Mouse (Mus musculus) lung, adult 2 months (tissue): ENCODE measurements around the gene Susd1. TPM values are rescaled to one million over a fixed set of nuclear protein-coding genes. Genes with fewer than 3 reads are reported as not detected.

Experiments used
- DNase-seq: peaks from one replicate; pipeline ENCODE4 v3.0.0; 2022
- H3K4me1 ChIP-seq: fragments of 200-500 bp; 2 replicates; pipeline ENCODE4 v1.6.1; 2011; ENCODE audit warnings: low read length; ENCODE audit not compliant: control insufficient read depth, insufficient read depth
- H3K4me3 ChIP-seq: fragments of 200-500 bp; replicated peaks from 2 replicates; pipeline ENCODE3; 2011; ENCODE audit warnings: low read depth, mild to moderate bottlenecking, control low read depth, low read length; ENCODE audit errors: extremely low read depth
- CTCF ChIP-seq: fragments of 200-500 bp; IDR thresholded peaks from 2 replicates; pipeline ENCODE4 v1.5.1; 2011; ENCODE audit warnings: mild to moderate bottlenecking, low read length, control low read depth; ENCODE audit not compliant: insufficient read depth
- POLR2A ChIP-seq: fragments of 200-500 bp; IDR thresholded peaks from 2 replicates; pipeline ENCODE4 v1.6.1; 2011; ENCODE audit warnings: low read depth, mild to moderate bottlenecking, control low read depth, low read length, borderline replicate concordance; ENCODE audit errors: extremely low read depth
- WGBS: fragments of 180-500 bp; shearing (Covaris S2); methylation state at CpG from one replicate; pipeline ENCODE4 v1.1.7; 2018; 5-methylcytosine and 5-hydroxymethylcytosine counted together
- polyA plus RNA-seq: library from polyadenylated mRNA; depleted of rRNA; stranded (reverse); fragments of >200 nt; gene quantifications from 2 replicates; pipeline ENCODE4 v1.2.3, GENCODE M21; 2012

The Susd1 gene
- polyA plus RNA-seq, 1 experiment, result 3.1 TPM

GRCm38 (mm10) chr4:59411153-59411552, 27.3 kb downstream of the Susd1 start:
- no peak for DNase-seq
- TF ChIP-seq POLR2A (no peak), CTCF (no peak)
- Histone ChIP-seq H3K4me3 (no peak overlapping the region), H3K4me1 (no peaks in the 10 kb centered on the region; the same call in 1 of the 2 replicates)
- 87% methylated on average over 9 of the region's 9 CpGs for WGBS

GRCm38 (mm10) chr4:59407766-59408165, 30.7 kb downstream of the Susd1 start:
- DNase-seq, result no peak
- no peak for TF ChIP-seq POLR2A
- no peak for TF ChIP-seq CTCF
- H3K4me1 ChIP-seq, result no peaks in the 10 kb centered on the region; the same call in 1 of the 2 replicates
- 57% methylated on average over 4 of the region's 4 CpGs for WGBS
- H3K4me3 ChIP-seq, result no peak overlapping the region

- WGBS, result 36% methylated on average over 6 of the region's 6 CpGs
- no peak for DNase-seq
- no peak overlapping the region for H3K4me3 ChIP-seq
- TF ChIP-seq CTCF (no peak), POLR2A (no peak)
- H3K4me1 ChIP-seq, result peaks cover 1% of the 10 kb centered on the region; the same call in 1 of the 2 replicates
Observed at GRCm38 (mm10) chr4:59404375-59404774, 34.1 kb downstream of the Susd1 start.

GRCm38 (mm10) chr4:59400931-59401330, 37.5 kb downstream of the Susd1 start:
- DNase-seq, result no peak
- Histone ChIP-seq H3K4me3 (no peak overlapping the region), H3K4me1 (peaks cover 3% of the 10 kb centered on the region; the same call in 1 of the 2 replicates)
- TF ChIP-seq POLR2A (no peak), CTCF (no peak)
- WGBS, result 93% methylated on average over 10 of the region's 10 CpGs

GRCm38 (mm10) chr4:59399343-59399742, 39.1 kb downstream of the Susd1 start:
- no peak for DNase-seq
- WGBS, result 51% methylated on average over 4 of the region's 4 CpGs
- H3K4me1 ChIP-seq, result peaks cover 3% of the 10 kb centered on the region; the same call in 1 of the 2 replicates
- TF ChIP-seq POLR2A, result no peak
- TF ChIP-seq CTCF, result no peak
- no peak overlapping the region for H3K4me3 ChIP-seq

GRCm38 (mm10) chr4:59395528-59395927, 42.9 kb downstream of the Susd1 start:
- TF ChIP-seq POLR2A, result no peak
- TF ChIP-seq CTCF, result no peak
- WGBS, result 83% methylated on average over 2 of the region's 2 CpGs
- Histone ChIP-seq H3K4me1 (peaks cover 3% of the 10 kb centered on the region; the same call in 1 of the 2 replicates), H3K4me3 (no peak overlapping the region)
- DNase-seq, result no peak

GRCm38 (mm10) chr4:59394155-59394554, 44.3 kb downstream of the Susd1 start:
- Histone ChIP-seq H3K4me3 (no peak overlapping the region), H3K4me1 (no peaks in the 10 kb centered on the region)
- DNase-seq, result no peak
- TF ChIP-seq CTCF (no peak), POLR2A (no peak)
- WGBS, result 100% methylated on average over 2 of the region's 2 CpGs

GRCm38 (mm10) chr4:59388447-59389030, 49.9 kb downstream of the Susd1 start:
- TF ChIP-seq POLR2A (no peak), CTCF (no peak)
- 46% methylated on average over 13 of the region's 13 CpGs for WGBS
- H3K4me3 ChIP-seq, result no peak overlapping the region
- no peaks in the 10 kb centered on the region for H3K4me1 ChIP-seq
- no peak for DNase-seq

GRCm38 (mm10) chr4:59387387-59388210, 50.8 kb downstream of the Susd1 start:
- TF ChIP-seq CTCF, result no peak
- TF ChIP-seq POLR2A, result no peak
- WGBS, result 62% methylated on average over 13 of the region's 13 CpGs

GRCm38 (mm10) chr4:59385254-59385895, 53.1 kb downstream of the Susd1 start:
- H3K4me3 ChIP-seq, result no peak overlapping the region
- 65% methylated on average over 10 of the region's 10 CpGs for WGBS
- no peak for DNase-seq
- TF ChIP-seq POLR2A (no peak), CTCF (no peak)
- H3K4me1 ChIP-seq, result no peaks in the 10 kb centered on the region

More at GRCm38 (mm10) chr4:59387387-59388210, 50.8 kb downstream of the Susd1 start:
- DNase-seq, result no peak
- H3K4me3 ChIP-seq, result no peak overlapping the region
- H3K4me1 ChIP-seq, result no peaks in the 10 kb centered on the region
